Mouse (Mus musculus): ENCODE measurements at regions not wholly inside any gene's neighbourhood (a gene's known extent, or its start where the extent isn't known, plus 50 kb on each side); places are given as distances from the start of the nearest gene placed in this dataset.

- no peak for TF ChIP-seq CTCF (conservative IDR thresholded peaks at IDR 0.05; ENCODE audit: low read length)
- TF ChIP-seq NANOG (IDR thresholded peaks at IDR 0.05; ENCODE audit: borderline replicate concordance, low read length) = no peak
- no peak for TF ChIP-seq POU5F1 (IDR thresholded peaks at IDR 0.05; ENCODE audit: borderline replicate concordance, low read length)
Measured at GRCm38 (mm10) chr15:13324439-13324838, 151.0 kb upstream of the Cdh6 start.
